Mouse (Mus musculus) midbrain, postnatal 0 days (tissue): ENCODE measurements around the gene Col23a1. TPM values are rescaled to one million over a fixed set of nuclear protein-coding genes. Genes with fewer than 3 reads are reported as not detected.
A peak's percentile ranks its signal among the peaks of the same experiment; 100 is the strongest.
"Not testable (repeated sequence)": the region's sequence is repeated elsewhere in the genome, so short reads cannot be mapped to it uniquely, and the experiment has no call there.

Experiments
- ATAC-seq: fragments of 200-750 bp; cut with Nextera tagmentation; 2 replicates; pipeline ENCODE4 v1.8.0; 2017; ENCODE audit warnings: moderate number of reproducible peaks, mild to moderate bottlenecking, moderate TSS enrichment, moderate library complexity; ENCODE audit not compliant: low FRiP score
- DNase-seq: peaks from one replicate; pipeline ENCODE4 v3.0.0-alpha.2; 2015; ENCODE audit warnings: low spot score
- H3K27ac ChIP-seq: fragments of 300-500 bp; sonication (generic); 2 replicates; pipeline ENCODE4 v1.5.1; 2014; ENCODE audit warnings: low read depth, mild to moderate bottlenecking, low read length, mixed read lengths
- H3K27me3 ChIP-seq: fragments of 300-500 bp; sonication (generic); 2 replicates; pipeline ENCODE4 v1.6.1; 2014; ENCODE audit warnings: low read length, control low read depth, mixed read lengths; ENCODE audit not compliant: insufficient read depth
- H3K36me3 ChIP-seq: fragments of 300-500 bp; sonication (generic); 2 replicates; pipeline ENCODE4 v1.6.1; 2014; ENCODE audit warnings: low read length, control low read depth, mixed read lengths; ENCODE audit not compliant: insufficient read depth
- H3K4me1 ChIP-seq: fragments of 300-500 bp; sonication (generic); 2 replicates; pipeline ENCODE4 v1.6.1; 2014; ENCODE audit warnings: mild to moderate bottlenecking, control low read depth, antibody characterized with exemption, low read length, mixed read lengths; ENCODE audit not compliant: insufficient read depth
- H3K4me2 ChIP-seq: fragments of 300-500 bp; sonication (generic); 2 replicates; pipeline ENCODE4 v1.6.1; 2014; ENCODE audit warnings: low read depth, mild to moderate bottlenecking, low read length, mixed read lengths; ENCODE audit not compliant: poor library complexity, severe bottlenecking
- H3K4me3 ChIP-seq: fragments of 300-500 bp; sonication (generic); 2 replicates; pipeline ENCODE4 v1.5.1; 2014; ENCODE audit warnings: low read depth, mild to moderate bottlenecking, low read length, moderate library complexity
- H3K9ac ChIP-seq: fragments of 300-500 bp; sonication (generic); replicated peaks from 2 replicates; pipeline ENCODE4 v1.6.1; 2014; ENCODE audit warnings: mild to moderate bottlenecking, low read length, moderate library complexity, mixed read lengths; ENCODE audit not compliant: poor library complexity, severe bottlenecking
- H3K9me3 ChIP-seq: fragments of 300-500 bp; sonication (generic); 2 replicates; pipeline ENCODE4 v1.6.1; 2016; ENCODE audit warnings: low read length, control low read depth
- CTCF ChIP-seq: IDR thresholded peaks from 2 replicates; pipeline ENCODE4 v1.5.1; 2016; ENCODE audit warnings: antibody characterized with exemption, mild to moderate bottlenecking
- WGBS: fragments of 180-500 bp; shearing (Covaris S2); extraction: QIAGEN DNeasy Blood & Tissue Kit; methylation state at CpG from one replicate; pipeline ENCODE4 v1.1.7; 2014; 5-methylcytosine and 5-hydroxymethylcytosine counted together
- polyA plus RNA-seq: library from polyadenylated mRNA; unstranded; fragments of >200 nt; fragmentation: Nextera tagmentation; extraction: Ambion mirVana; gene quantifications from 2 replicates; pipeline ENCODE4 v1.2.1, GENCODE M21; 2015
- total RNA-seq: library from RNA; depleted of rRNA; stranded (reverse); fragments of >200 nt; gene quantifications from 2 replicates; pipeline ENCODE4 v1.2.3, GENCODE M21; 2014

Gene Col23a1
- total and polyA plus RNA-seq, 2 experiments from 2014 or later, result 4.5 to 13.5 TPM

- Histone ChIP-seq H3K4me2 (peak overlapping the region; percentile 77), H3K27me3 (no peaks in the 10 kb centered on the region), H3K36me3 (peaks cover 32% of the 10 kb centered on the region), H3K4me3 (peak overlapping the region; percentile 96), H3K9me3 (no peaks in the 10 kb centered on the region), H3K4me1 (0 out of 2 replicates have a peak, but pooled peaks cover 4% of the 10 kb centered on the region), H3K27ac (peak overlapping the region; percentile 94), H3K9ac (peak overlapping the region; percentile 98)
- peak; percentile 77 for DNase-seq
- TF ChIP-seq CTCF, result no peak
- under 1% methylated on average over 70 of the region's 81 CpGs for WGBS
- ATAC-seq, result peak; percentile 53
Measured at GRCm38 (mm10) chr11:51605602-51606446, 316.1 kb downstream of the Col23a1 start.

GRCm38 (mm10) chr11:51606447-51607095 lies 316.9 kb downstream of the Col23a1 start, which contains the start of gene Hnrnpab:
Gene Hnrnpab, minus strand, starts transcription at chr11:51606847.
- peak within 1 kb of the TSS; percentile 96 for H3K4me3 ChIP-seq
- H3K27me3 ChIP-seq, result no peaks in the 10 kb centered on the region
- H3K4me2 ChIP-seq, result peak within 1 kb of the TSS; percentile 77
- no peaks in the 10 kb centered on the region for H3K9me3 ChIP-seq
- WGBS, result under 1% methylated on average over 56 of the region's 91 CpGs
- peak within 1 kb of the TSS; percentile 98 for H3K9ac ChIP-seq
- H3K4me1 ChIP-seq, result 0 out of 2 replicates have a peak, but pooled peaks cover 4% of the 10 kb centered on the region
- TF ChIP-seq CTCF, result no peak
- ATAC-seq, result peak; percentile 95
- H3K27ac ChIP-seq, result peak within 1 kb of the TSS; percentile 94
- DNase-seq, result peak; percentile 99
- H3K36me3 ChIP-seq, result peaks cover 25% of the 10 kb centered on the region

- Histone ChIP-seq H3K36me3 (peaks cover 19% of the 10 kb centered on the region), H3K27ac (peak overlapping the region; percentile 94), H3K27me3 (no peaks in the 10 kb centered on the region), H3K9me3 (no peaks in the 10 kb centered on the region), H3K9ac (peak overlapping the region; percentile 80), H3K4me2 (peak overlapping the region; percentile 62), H3K4me1 (0 out of 2 replicates have a peak, but pooled peaks cover 4% of the 10 kb centered on the region), H3K4me3 (peak overlapping the region; percentile 96)
- TF ChIP-seq CTCF, result no peak
- 11% methylated on average over 15 of the region's 15 CpGs for WGBS
- ATAC-seq (peak; percentile 59), DNase-seq (no peak)
Measured at GRCm38 (mm10) chr11:51607096-51607738, 317.5 kb downstream of the Col23a1 start.

GRCm38 (mm10) chr11:51609266-51609909 lies 319.7 kb downstream of the Col23a1 start:
- no peak for DNase-seq
- Histone ChIP-seq H3K9me3 (no peaks in the 10 kb centered on the region), H3K9ac (no peak overlapping the region), H3K27me3 (no peaks in the 10 kb centered on the region), H3K4me3 (no peak overlapping the region), H3K36me3 (no peaks in the 10 kb centered on the region), H3K4me1 (0 out of 2 replicates have a peak, but pooled peaks cover 4% of the 10 kb centered on the region), H3K27ac (no peak overlapping the region), H3K4me2 (no peak overlapping the region)
- no peak for TF ChIP-seq CTCF
- ATAC-seq, result no peak
- 86% methylated on average over 3 of the region's 3 CpGs for WGBS

GRCm38 (mm10) chr11:51609940-51610339 lies 320.2 kb downstream of the Col23a1 start:
- not testable (repeated sequence) for H3K36me3 ChIP-seq, H3K27ac ChIP-seq, H3K9me3 ChIP-seq, DNase-seq, H3K27me3 ChIP-seq, H3K9ac ChIP-seq, H3K4me2 ChIP-seq, ATAC-seq, H3K4me3 ChIP-seq, H3K4me1 ChIP-seq
- WGBS, result 87% methylated on average over 5 of the region's 5 CpGs
